Mouse (Mus musculus) neural tube, embryonic 12.5 days (tissue): ENCODE data around the gene Fam117a. TPM values are rescaled to one million over a fixed set of nuclear protein-coding genes. Genes with fewer than 3 reads are reported as not detected.

ENCODE experiments used
- ATAC-seq: fragments of 200-750 bp; cut with Nextera tagmentation; 2 replicates; pipeline ENCODE4 v1.8.0; 2017; ENCODE audit warnings: low read depth, mild to moderate bottlenecking, moderate TSS enrichment, moderate library complexity; ENCODE audit not compliant: low FRiP score
- H3K27ac ChIP-seq: fragments of 300-500 bp; sonication (generic); 2 replicates; pipeline ENCODE4 v1.5.1; 2016
- H3K27me3 ChIP-seq: fragments of 300-500 bp; sonication (generic); replicated peaks from 2 replicates; pipeline ENCODE4 v1.6.1; 2016; ENCODE audit warnings: mild to moderate bottlenecking
- H3K36me3 ChIP-seq: fragments of 300-500 bp; sonication (generic); 2 replicates; pipeline ENCODE4 v1.6.1; 2016; ENCODE audit warnings: mild to moderate bottlenecking
- H3K4me1 ChIP-seq: fragments of 300-500 bp; sonication (generic); 2 replicates; pipeline ENCODE4 v1.6.1; 2016
- H3K4me2 ChIP-seq: fragments of 300-500 bp; sonication (generic); replicated peaks from 2 replicates; pipeline ENCODE4 v1.6.1; 2016; ENCODE audit warnings: mild to moderate bottlenecking
- H3K4me3 ChIP-seq: fragments of 300-500 bp; sonication (generic); 2 replicates; pipeline ENCODE4 v1.5.1; 2016
- H3K9ac ChIP-seq: fragments of 300-500 bp; sonication (generic); 2 replicates; pipeline ENCODE4 v1.6.1; 2016; ENCODE audit warnings: mild to moderate bottlenecking
- H3K9me3 ChIP-seq: fragments of 300-500 bp; sonication (generic); 2 replicates; pipeline ENCODE4 v1.6.1; 2016; ENCODE audit warnings: mild to moderate bottlenecking
- WGBS: fragments of 180-500 bp; shearing (Covaris S2); methylation state at CpG from one replicate; pipeline ENCODE4 v1.1.7; 2016; 5-methylcytosine and 5-hydroxymethylcytosine counted together
- polyA plus RNA-seq: library from polyadenylated mRNA; unstranded; fragments of >200 nt; fragmentation: Nextera tagmentation; extraction: Ambion mirVana; gene quantifications from 2 replicates; pipeline ENCODE4 v1.2.1, GENCODE M21; 2016

The Fam117a gene
- polyA plus RNA-seq, 1 experiment from 2014 or later: 8.7 TPM

GRCm38 (mm10) chr11:95417341-95417740 is 80.5 kb downstream of the Fam117a start:
- Histone ChIP-seq H3K4me1 (peaks cover 10% of the 10 kb centered on the region), H3K4me2 (no peak overlapping the region), H3K9me3 (no peaks in the 10 kb centered on the region), H3K36me3 (0 out of 2 replicates have a peak, but pooled peaks cover 4% of the 10 kb centered on the region), H3K4me3 (no peak overlapping the region), H3K27me3 (no peaks in the 10 kb centered on the region), H3K27ac (no peak overlapping the region), H3K9ac (no peak overlapping the region)
- 90% methylated on average over 5 of the region's 5 CpGs for WGBS
- no peak for ATAC-seq

GRCm38 (mm10) chr11:95420880-95421435 is 84.1 kb downstream of the Fam117a start:
- no peaks in the 10 kb centered on the region for H3K27me3 ChIP-seq
- H3K4me3 ChIP-seq: no peak overlapping the region
- no peaks in the 10 kb centered on the region for H3K9me3 ChIP-seq
- WGBS: 87% methylated on average over 2 of the region's 2 CpGs
- ATAC-seq: no peak
- no peak overlapping the region for H3K9ac ChIP-seq
- H3K4me1 ChIP-seq: peaks cover 4% of the 10 kb centered on the region; the same call in 1 of the 2 replicates
- H3K27ac ChIP-seq: no peak overlapping the region
- 0 out of 2 replicates have a peak, but pooled peaks cover 4% of the 10 kb centered on the region for H3K36me3 ChIP-seq
- no peak overlapping the region for H3K4me2 ChIP-seq

- WGBS: 89% methylated on average over 3 of the region's 3 CpGs
- Histone ChIP-seq H3K4me1 (no peaks in the 10 kb centered on the region), H3K27me3 (no peaks in the 10 kb centered on the region), H3K9ac (no peak overlapping the region), H3K27ac (no peak overlapping the region), H3K36me3 (0 out of 2 replicates have a peak, but pooled peaks cover 4% of the 10 kb centered on the region), H3K4me2 (no peak overlapping the region), H3K9me3 (no peaks in the 10 kb centered on the region), H3K4me3 (no peak overlapping the region)
- no peak for ATAC-seq
Observed at GRCm38 (mm10) chr11:95423505-95423904, 86.7 kb downstream of the Fam117a start.

- 87% methylated on average over 2 of the region's 2 CpGs for WGBS
- ATAC-seq: no peak
- peaks cover 3% of the 10 kb centered on the region; the same call in 1 of the 2 replicates for H3K36me3 ChIP-seq
- no peaks in the 10 kb centered on the region for H3K9me3 ChIP-seq
- no peaks in the 10 kb centered on the region for H3K4me1 ChIP-seq
- H3K4me2 ChIP-seq: no peak overlapping the region
- no peaks in the 10 kb centered on the region for H3K27me3 ChIP-seq
- no peak overlapping the region for H3K4me3 ChIP-seq
- no peak overlapping the region for H3K9ac ChIP-seq
- H3K27ac ChIP-seq: no peak overlapping the region
Observed at GRCm38 (mm10) chr11:95431344-95431743, 94.5 kb downstream of the Fam117a start.

Other genes with a start within 250 kb of the Fam117a start
- 0.81 and 1.2 TPM in 2 replicates for gene Dlx3, start 216.9 kb upstream of the Fam117a start, polyA plus RNA-seq
- 0.10 and 0.22 TPM in 2 replicates for gene Dlx4, start 190.8 kb upstream of the Fam117a start, polyA plus RNA-seq
- gene Tac4, start 75.5 kb upstream of the Fam117a start, polyA plus RNA-seq: 0.15 TPM in 1 of 2 replicates, not detected in the other
- gene Kat7, start 26.8 kb upstream of the Fam117a start, polyA plus RNA-seq: 69.8 and 72.4 TPM in 2 replicates
- gene Slc35b1, start 47.7 kb downstream of the Fam117a start, polyA plus RNA-seq: 127 and 129 TPM in 2 replicates
- gene Spop, start 77.1 kb downstream of the Fam117a start, polyA plus RNA-seq: 202 and 207 TPM in 2 replicates
- gene Nxph3, start 177.6 kb downstream of the Fam117a start, polyA plus RNA-seq: 0.49 and 0.55 TPM in 2 replicates